Mouse (Mus musculus): ENCODE results near the gene Ctsm. TPM values are rescaled to one million over a fixed set of nuclear protein-coding genes. Genes with fewer than 3 reads are reported as not detected.
"Not testable (repeated sequence)": the region's sequence is repeated elsewhere in the genome, so short reads cannot be mapped to it uniquely, and the experiment has no call there.

The Ctsm gene
- total RNA-seq (2015) (not detected in 2 replicates), total RNA-seq (2017) (not detected in 2 replicates)

GRCm38 (mm10) chr13:61541631-61542030 is at the start of gene Ctsm:
Gene Ctsm, minus strand, starts transcription at chr13:61541839.
- no peak for ATAC-seq (ENCODE audit: poor library complexity, severe bottlenecking)

DNA sequence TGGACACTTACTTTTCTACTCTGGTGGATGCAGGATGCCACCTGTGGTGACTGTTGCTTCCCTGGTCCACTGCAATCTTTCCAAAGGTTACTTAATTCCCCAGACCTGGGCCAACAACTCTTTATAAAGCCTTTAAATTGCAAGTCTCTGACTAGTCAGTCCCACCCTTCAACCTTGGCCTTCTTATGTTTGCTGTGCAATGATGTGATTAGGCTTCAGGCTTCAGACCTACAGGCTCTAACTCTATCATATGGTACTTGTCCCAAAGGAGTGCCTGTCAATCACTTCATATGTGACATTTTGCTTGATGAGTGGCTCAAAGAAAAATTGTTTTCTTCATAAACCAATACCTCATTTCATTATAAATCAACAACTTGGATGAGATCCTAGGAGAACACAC is 28.4 kb upstream of the Ctsm start, which contains the start of gene Cts3:
TSS of gene Cts3 (minus strand) at position 101 of the 400 bp plus-strand sequence.
- ATAC-seq (ENCODE audit: poor library complexity, severe bottlenecking): no peak

DNA sequence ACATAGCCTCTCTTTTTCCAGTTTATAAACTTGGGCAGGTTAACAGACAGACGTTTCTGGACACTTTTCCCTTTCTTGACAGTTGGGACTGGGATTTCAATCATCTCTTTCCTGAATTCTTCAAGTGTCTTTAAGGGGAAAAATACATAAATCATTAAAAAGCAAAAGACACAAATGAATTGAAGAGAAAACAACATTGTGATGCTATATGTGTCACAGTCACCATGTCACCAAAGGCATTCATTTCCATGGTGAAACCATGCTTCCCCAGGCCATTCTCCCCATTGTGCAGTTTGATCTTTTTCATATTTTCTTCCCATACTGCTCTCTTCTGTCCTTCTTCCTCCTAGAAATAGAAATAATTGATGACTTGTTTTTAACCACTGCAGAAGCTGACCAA is 26.4 kb upstream of the Ctsm start, which contains the start of gene Gm49352:
TSS of gene Gm49352 (minus strand) at position 101 of the 400 bp plus-strand sequence.
- ATAC-seq (ENCODE audit: poor library complexity, severe bottlenecking): not testable (repeated sequence)

Other genes starting within 250 kb of the Ctsm start
- not detected in 2 replicates for gene Cts7, start 183.6 kb downstream of the Ctsm start, total RNA-seq (2015)
- not detected in 2 replicates for gene Cts7, start 183.6 kb downstream of the Ctsm start, total RNA-seq (2017)
- gene Gm49352, start 26.3 kb upstream of the Ctsm start, total RNA-seq (2015): not detected in 2 replicates
- not detected in 2 replicates for gene Gm49352, start 26.3 kb upstream of the Ctsm start, total RNA-seq (2017)
- not detected in 2 replicates for gene Cts3, start 28.3 kb upstream of the Ctsm start, total RNA-seq (2015)
- not detected in 2 replicates for gene Cts3, start 28.3 kb upstream of the Ctsm start, total RNA-seq (2017)